Mouse (Mus musculus): ENCODE results near the gene Ifitm5. TPM values are rescaled to one million over a fixed set of nuclear protein-coding genes. Genes with fewer than 3 reads are reported as not detected.
A peak's percentile ranks its signal among the peaks of the same experiment; 100 is the strongest.

The Ifitm5 gene
- total and polyA plus RNA-seq, 2 experiments: 0.55 to 1.0 TPM

- DNase-seq (ENCODE audit: extremely low read depth, low read depth, low spot score): no peak
- H3K27ac ChIP-seq (replicated peaks; ENCODE audit: insufficient read depth, low read depth, low read length): no peak within 1 kb of the TSS
- H3K79me2 ChIP-seq (ENCODE audit: control insufficient read depth, insufficient read depth, low read length): no peaks in the 10 kb centered on the region
- no peaks in the 10 kb centered on the region for H3K27me3 ChIP-seq (ENCODE audit: control insufficient read depth, insufficient read depth, low read length)
- WGBS: 87% methylated on average over 8 of the region's 8 CpGs
- H3K36me3 ChIP-seq (ENCODE audit: control insufficient read depth, insufficient read depth, low read length): peaks cover 26% of the 10 kb centered on the region; the same call in 1 of the 2 replicates
- no peak within 1 kb of the TSS for H3K9ac ChIP-seq (ENCODE audit: low read depth, low read length)
- H3K4me3 ChIP-seq (ENCODE audit: insufficient read depth, low read depth, low read length): no peak within 1 kb of the TSS
- TF ChIP-seq POLR2A (IDR thresholded peaks at IDR 0.05; ENCODE audit: extremely low read depth, insufficient read depth, low read length): no peak
- no peak for TF ChIP-seq CTCF (IDR thresholded peaks at IDR 0.05; ENCODE audit: low read depth, low read length)
- peaks cover 18% of the 10 kb centered on the region for H3K4me1 ChIP-seq (ENCODE audit: control insufficient read depth, insufficient read depth, low read length)
Observed at GRCm38 (mm10) chr7:140920418-140921029, 29.6 kb downstream of the Ifitm5 start, which contains the start of gene Nlrp6. Gene Nlrp6 (plus strand): TSS chr7:140920902.

GRCm38 (mm10) chr7:140919911-140920310 lies 30.2 kb downstream of the Ifitm5 start:
- Histone ChIP-seq H3K27ac (replicated peaks; ENCODE audit: insufficient read depth, low read depth, low read length) (no peak overlapping the region), H3K27me3 (ENCODE audit: control insufficient read depth, insufficient read depth, low read length) (no peaks in the 10 kb centered on the region)
- 74% methylated on average over 4 of the region's 4 CpGs for WGBS

GRCm38 (mm10) chr7:140914031-140914690 lies 35.9 kb downstream of the Ifitm5 start:
- 28% methylated on average over 8 of the region's 8 CpGs for WGBS
- Histone ChIP-seq H3K4me1 (ENCODE audit: control insufficient read depth, insufficient read depth, low read length) (peaks cover 39% of the 10 kb centered on the region), H3K79me2 (ENCODE audit: control insufficient read depth, insufficient read depth, low read length) (no peaks in the 10 kb centered on the region; the same call in 1 of the 2 replicates), H3K36me3 (ENCODE audit: control insufficient read depth, insufficient read depth, low read length) (peaks cover 11% of the 10 kb centered on the region; the same call in 1 of the 2 replicates), H3K27me3 (ENCODE audit: control insufficient read depth, insufficient read depth, low read length) (no peaks in the 10 kb centered on the region), H3K4me3 (ENCODE audit: insufficient read depth, low read depth, low read length) (no peak overlapping the region), H3K27ac (replicated peaks; ENCODE audit: insufficient read depth, low read depth, low read length) (peak overlapping the region; percentile 95), H3K9ac (ENCODE audit: low read depth, low read length) (no peak overlapping the region)
- peak; percentile 95 for DNase-seq (ENCODE audit: extremely low read depth, low read depth, low spot score)
- TF ChIP-seq CTCF (IDR thresholded peaks at IDR 0.05; ENCODE audit: low read depth, low read length): no peak
- no peak for TF ChIP-seq POLR2A (IDR thresholded peaks at IDR 0.05; ENCODE audit: extremely low read depth, insufficient read depth, low read length)

More at GRCm38 (mm10) chr7:140919911-140920310, 30.2 kb downstream of the Ifitm5 start:
- Histone ChIP-seq H3K9ac (ENCODE audit: low read depth, low read length) (no peak overlapping the region), H3K4me1 (ENCODE audit: control insufficient read depth, insufficient read depth, low read length) (peaks cover 21% of the 10 kb centered on the region), H3K79me2 (ENCODE audit: control insufficient read depth, insufficient read depth, low read length) (no peaks in the 10 kb centered on the region), H3K4me3 (ENCODE audit: insufficient read depth, low read depth, low read length) (no peak overlapping the region), H3K36me3 (ENCODE audit: control insufficient read depth, insufficient read depth, low read length) (peaks cover 23% of the 10 kb centered on the region; the same call in 1 of the 2 replicates)
- DNase-seq (ENCODE audit: extremely low read depth, low read depth, low spot score): no peak
- TF ChIP-seq POLR2A (IDR thresholded peaks at IDR 0.05; ENCODE audit: extremely low read depth, insufficient read depth, low read length): no peak
- no peak for TF ChIP-seq CTCF (IDR thresholded peaks at IDR 0.05; ENCODE audit: low read depth, low read length)

GRCm38 (mm10) chr7:140912846-140913482 lies 37.1 kb downstream of the Ifitm5 start:
- Histone ChIP-seq H3K36me3 (ENCODE audit: control insufficient read depth, insufficient read depth, low read length) (peaks cover 8% of the 10 kb centered on the region; the same call in 1 of the 2 replicates), H3K27ac (replicated peaks; ENCODE audit: insufficient read depth, low read depth, low read length) (peak overlapping the region; percentile 95), H3K9ac (ENCODE audit: low read depth, low read length) (peak overlapping the region; percentile 58), H3K4me1 (ENCODE audit: control insufficient read depth, insufficient read depth, low read length) (peaks cover 40% of the 10 kb centered on the region), H3K27me3 (ENCODE audit: control insufficient read depth, insufficient read depth, low read length) (no peaks in the 10 kb centered on the region), H3K4me3 (ENCODE audit: insufficient read depth, low read depth, low read length) (no peak overlapping the region), H3K79me2 (ENCODE audit: control insufficient read depth, insufficient read depth, low read length) (no peaks in the 10 kb centered on the region; the same call in 1 of the 2 replicates)
- TF ChIP-seq POLR2A (IDR thresholded peaks at IDR 0.05; ENCODE audit: extremely low read depth, insufficient read depth, low read length): no peak
- TF ChIP-seq CTCF (IDR thresholded peaks at IDR 0.05; ENCODE audit: low read depth, low read length): no peak
- DNase-seq (ENCODE audit: extremely low read depth, low read depth, low spot score): peak; percentile 96
- 23% methylated on average over 5 of the region's 5 CpGs for WGBS

- Histone ChIP-seq H3K79me2 (ENCODE audit: control insufficient read depth, insufficient read depth, low read length) (no peaks in the 10 kb centered on the region; the same call in 1 of the 2 replicates), H3K27me3 (ENCODE audit: control insufficient read depth, insufficient read depth, low read length) (no peaks in the 10 kb centered on the region), H3K4me3 (ENCODE audit: insufficient read depth, low read depth, low read length) (no peak overlapping the region), H3K9ac (ENCODE audit: low read depth, low read length) (peak overlapping the region; percentile 58), H3K36me3 (ENCODE audit: control insufficient read depth, insufficient read depth, low read length) (peaks cover 5% of the 10 kb centered on the region; the same call in 1 of the 2 replicates), H3K27ac (replicated peaks; ENCODE audit: insufficient read depth, low read depth, low read length) (peak overlapping the region; percentile 84), H3K4me1 (ENCODE audit: control insufficient read depth, insufficient read depth, low read length) (peaks cover 40% of the 10 kb centered on the region)
- no peak for TF ChIP-seq CTCF (IDR thresholded peaks at IDR 0.05; ENCODE audit: low read depth, low read length)
- no peak for TF ChIP-seq POLR2A (IDR thresholded peaks at IDR 0.05; ENCODE audit: extremely low read depth, insufficient read depth, low read length)
- DNase-seq (ENCODE audit: extremely low read depth, low read depth, low spot score): peak; percentile 53
- 41% methylated on average over 3 of the region's 3 CpGs for WGBS
Observed at GRCm38 (mm10) chr7:140912293-140912692, 37.8 kb downstream of the Ifitm5 start.
